Mouse (Mus musculus): ENCODE results near the gene Fhit. TPM values are rescaled to one million over a fixed set of nuclear protein-coding genes. Genes with fewer than 3 reads are reported as not detected.
"Not testable (repeated sequence)": the region's sequence is repeated elsewhere in the genome, so short reads cannot be mapped to it uniquely, and the experiment has no call there.

Fhit gene
- polyA plus RNA-seq, 1 experiment: 1.6 TPM

GRCm38 (mm10) chr14:9960396-9960795 is 1201.4 kb downstream of the Fhit start:
- DNase-seq: no peak
- no peaks in the 10 kb centered on the region for H3K4me1 ChIP-seq (ENCODE audit: control insufficient read depth, insufficient read depth, low read length)
- no peak for TF ChIP-seq CTCF (IDR thresholded peaks at IDR 0.05; ENCODE audit: insufficient read depth, low read length)
- no peak for TF ChIP-seq POLR2A (IDR thresholded peaks at IDR 0.05; ENCODE audit: borderline replicate concordance, extremely low read depth, low read depth, low read length)
- H3K4me3 ChIP-seq (replicated peaks; ENCODE audit: extremely low read depth, low read depth, low read length): no peak overlapping the region
- 73% methylated on average over 2 of the region's 2 CpGs for WGBS

GRCm38 (mm10) chr14:9899494-9899893 is 1262.3 kb downstream of the Fhit start:
- no peak for TF ChIP-seq CTCF (IDR thresholded peaks at IDR 0.05; ENCODE audit: insufficient read depth, low read length)
- TF ChIP-seq POLR2A (IDR thresholded peaks at IDR 0.05; ENCODE audit: borderline replicate concordance, extremely low read depth, low read depth, low read length): no peak
- H3K4me3 ChIP-seq (replicated peaks; ENCODE audit: extremely low read depth, low read depth, low read length): no peak overlapping the region
- no peak for DNase-seq
- H3K4me1 ChIP-seq (ENCODE audit: control insufficient read depth, insufficient read depth, low read length): no peaks in the 10 kb centered on the region
- 32% methylated on average over 2 of the region's 2 CpGs for WGBS

GRCm38 (mm10) chr14:9896556-9896955 is 1265.3 kb downstream of the Fhit start:
- TF ChIP-seq CTCF (IDR thresholded peaks at IDR 0.05; ENCODE audit: insufficient read depth, low read length) (no peak), POLR2A (IDR thresholded peaks at IDR 0.05; ENCODE audit: borderline replicate concordance, extremely low read depth, low read depth, low read length) (no peak)
- H3K4me1 ChIP-seq (ENCODE audit: control insufficient read depth, insufficient read depth, low read length): no peaks in the 10 kb centered on the region
- DNase-seq: no peak
- no peak overlapping the region for H3K4me3 ChIP-seq (replicated peaks; ENCODE audit: extremely low read depth, low read depth, low read length)
- 75% methylated on average over 1 of the region's 1 CpGs for WGBS

GRCm38 (mm10) chr14:9852041-9852440 is 1309.8 kb downstream of the Fhit start:
- 35% methylated on average over 2 of the region's 2 CpGs for WGBS
- no peak for DNase-seq
- TF ChIP-seq CTCF (IDR thresholded peaks at IDR 0.05; ENCODE audit: insufficient read depth, low read length) (no peak), POLR2A (IDR thresholded peaks at IDR 0.05; ENCODE audit: borderline replicate concordance, extremely low read depth, low read depth, low read length) (no peak)
- no peaks in the 10 kb centered on the region; the same call in 1 of the 2 replicates for H3K4me1 ChIP-seq (ENCODE audit: control insufficient read depth, insufficient read depth, low read length)
- H3K4me3 ChIP-seq (replicated peaks; ENCODE audit: extremely low read depth, low read depth, low read length): no peak overlapping the region

- DNase-seq: no peak
- Histone ChIP-seq H3K4me3 (replicated peaks; ENCODE audit: extremely low read depth, low read depth, low read length) (no peak overlapping the region), H3K4me1 (ENCODE audit: control insufficient read depth, insufficient read depth, low read length) (no peaks in the 10 kb centered on the region)
- TF ChIP-seq POLR2A (IDR thresholded peaks at IDR 0.05; ENCODE audit: borderline replicate concordance, extremely low read depth, low read depth, low read length) (no peak), CTCF (IDR thresholded peaks at IDR 0.05; ENCODE audit: insufficient read depth, low read length) (no peak)
Observed at GRCm38 (mm10) chr14:9832290-9832689, 1329.5 kb downstream of the Fhit start.

GRCm38 (mm10) chr14:9828699-9829240 is 1333.1 kb downstream of the Fhit start:
- DNase-seq: not testable (repeated sequence)
- 67% methylated on average over 8 of the region's 8 CpGs for WGBS

GRCm38 (mm10) chr14:9815963-9816362 is 1345.9 kb downstream of the Fhit start:
- Histone ChIP-seq H3K4me1 (ENCODE audit: control insufficient read depth, insufficient read depth, low read length) (no peaks in the 10 kb centered on the region), H3K4me3 (replicated peaks; ENCODE audit: extremely low read depth, low read depth, low read length) (no peak overlapping the region)
- WGBS: 84% methylated on average over 4 of the region's 4 CpGs
- no peak for DNase-seq
- TF ChIP-seq POLR2A (IDR thresholded peaks at IDR 0.05; ENCODE audit: borderline replicate concordance, extremely low read depth, low read depth, low read length) (no peak), CTCF (IDR thresholded peaks at IDR 0.05; ENCODE audit: insufficient read depth, low read length) (no peak)

More at GRCm38 (mm10) chr14:9828699-9829240, 1333.1 kb downstream of the Fhit start:
- not testable (repeated sequence) for H3K4me1 ChIP-seq (ENCODE audit: control insufficient read depth, insufficient read depth, low read length); H3K4me3 ChIP-seq (replicated peaks; ENCODE audit: extremely low read depth, low read depth, low read length)

GRCm38 (mm10) chr14:9811847-9812321 is 1350.0 kb downstream of the Fhit start:
- 70% methylated on average over 9 of the region's 9 CpGs for WGBS
- no peak for DNase-seq
- no peak for TF ChIP-seq CTCF (IDR thresholded peaks at IDR 0.05; ENCODE audit: insufficient read depth, low read length)
- no peak for TF ChIP-seq POLR2A (IDR thresholded peaks at IDR 0.05; ENCODE audit: borderline replicate concordance, extremely low read depth, low read depth, low read length)
- Histone ChIP-seq H3K4me1 (ENCODE audit: control insufficient read depth, insufficient read depth, low read length) (no peaks in the 10 kb centered on the region), H3K4me3 (replicated peaks; ENCODE audit: extremely low read depth, low read depth, low read length) (no peak overlapping the region)

GRCm38 (mm10) chr14:9811177-9811846 is 1350.5 kb downstream of the Fhit start:
- H3K4me1 ChIP-seq (ENCODE audit: control insufficient read depth, insufficient read depth, low read length): no peaks in the 10 kb centered on the region
- H3K4me3 ChIP-seq (replicated peaks; ENCODE audit: extremely low read depth, low read depth, low read length): no peak overlapping the region
- no peak for DNase-seq
- TF ChIP-seq POLR2A (IDR thresholded peaks at IDR 0.05; ENCODE audit: borderline replicate concordance, extremely low read depth, low read depth, low read length) (no peak), CTCF (IDR thresholded peaks at IDR 0.05; ENCODE audit: insufficient read depth, low read length) (no peak)
- 77% methylated on average over 7 of the region's 7 CpGs for WGBS

- H3K4me1 ChIP-seq (ENCODE audit: control insufficient read depth, insufficient read depth, low read length): no peaks in the 10 kb centered on the region
- TF ChIP-seq POLR2A (IDR thresholded peaks at IDR 0.05; ENCODE audit: borderline replicate concordance, extremely low read depth, low read depth, low read length) (no peak), CTCF (IDR thresholded peaks at IDR 0.05; ENCODE audit: insufficient read depth, low read length) (no peak)
Observed at GRCm38 (mm10) chr14:9793403-9793802, 1368.4 kb downstream of the Fhit start.

More at GRCm38 (mm10) chr14:9793403-9793802, 1368.4 kb downstream of the Fhit start:
- no peak for DNase-seq
- no peak overlapping the region for H3K4me3 ChIP-seq (replicated peaks; ENCODE audit: extremely low read depth, low read depth, low read length)
